Mouse (Mus musculus): ENCODE data around the gene Clcf1. TPM values are rescaled to one million over a fixed set of nuclear protein-coding genes. Genes with fewer than 3 reads are reported as not detected.

Clcf1 gene
- polyA plus RNA-seq, 1 experiment = not detected

DNA sequence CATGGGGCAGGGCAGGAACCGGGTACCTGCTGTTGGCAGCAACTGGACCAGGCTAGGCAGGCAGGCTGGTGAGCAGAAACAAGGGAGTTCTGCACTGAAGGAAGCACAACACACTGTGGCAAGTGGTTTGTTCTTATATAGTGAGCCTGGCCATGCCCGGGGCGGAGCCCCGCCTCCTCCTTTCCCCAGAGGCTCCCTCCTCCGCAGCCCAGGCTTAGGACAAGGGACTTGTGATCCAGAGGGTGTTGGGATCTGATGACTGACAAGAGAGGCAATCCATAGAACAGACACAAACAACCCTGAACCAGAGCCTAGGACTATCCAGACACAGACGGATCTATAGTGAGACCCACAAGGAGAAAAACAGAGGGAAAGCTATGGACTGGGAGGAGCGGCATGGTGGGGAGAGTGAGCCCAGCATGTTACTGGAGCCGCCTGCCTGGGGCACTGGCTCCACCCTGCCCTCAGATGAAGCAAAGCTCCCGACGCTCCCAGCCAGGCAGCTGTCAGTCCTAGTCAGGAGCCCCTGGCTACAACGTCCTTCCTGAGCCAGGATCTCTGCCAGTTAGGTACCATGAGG is 38.6 kb upstream of the Clcf1 start, which contains the start of gene Carns1:
Gene Carns1 (minus strand): TSS at position 112 of the 580 bp plus-strand sequence.
- Histone ChIP-seq H3K36me3 (ENCODE audit: control insufficient read depth) (no peaks in the 10 kb centered on the region), H3K27me3 (ENCODE audit: control insufficient read depth) (peaks cover 31% of the 10 kb centered on the region), H3K4me1 (ENCODE audit: control insufficient read depth) (peaks cover 29% of the 10 kb centered on the region), H3K9me3 (ENCODE audit: control insufficient read depth, low read length) (no peaks in the 10 kb centered on the region), H3K4me3 (replicated peaks) (no peak within 1 kb of the TSS)
- TF ChIP-seq TAL1 (IDR thresholded peaks at IDR 0.05; ENCODE audit: low read length) = no peak
- TF ChIP-seq GATA1 (IDR thresholded peaks at IDR 0.05; ENCODE audit: low read length) = no peak

GRCm38 (mm10) chr19:4180411-4180810 is 33.6 kb upstream of the Clcf1 start:
- peaks cover 17% of the 10 kb centered on the region for H3K27me3 ChIP-seq (ENCODE audit: control insufficient read depth)
- TF ChIP-seq GATA1 (IDR thresholded peaks at IDR 0.05; ENCODE audit: low read length) (no peak), TAL1 (IDR thresholded peaks at IDR 0.05; ENCODE audit: low read length) (no peak)
- H3K36me3 ChIP-seq (ENCODE audit: control insufficient read depth) = no peaks in the 10 kb centered on the region
- H3K4me3 ChIP-seq (replicated peaks) = no peak overlapping the region
- H3K9me3 ChIP-seq (ENCODE audit: control insufficient read depth, low read length) = no peaks in the 10 kb centered on the region
- H3K4me1 ChIP-seq (ENCODE audit: control insufficient read depth) = peaks cover 12% of the 10 kb centered on the region

DNA sequence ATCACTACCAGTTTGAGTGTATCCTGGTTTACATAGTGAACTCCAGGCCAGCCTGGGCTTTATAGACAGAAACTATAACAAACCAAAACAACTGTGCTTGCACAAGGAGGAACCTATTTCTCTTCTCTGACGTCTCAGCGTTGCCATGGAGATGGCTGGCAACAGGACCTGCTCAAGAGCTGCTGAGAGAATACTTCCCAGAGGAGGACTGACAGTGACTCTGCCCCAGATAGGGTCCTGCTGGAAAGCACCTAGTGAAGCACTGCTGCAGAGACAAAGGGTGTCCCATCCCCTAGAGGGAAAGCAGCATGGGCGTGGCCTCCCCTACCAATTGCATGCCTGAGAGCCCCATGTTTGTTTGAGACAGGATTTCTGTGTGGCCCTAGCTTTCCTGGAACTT is 32.1 kb upstream of the Clcf1 start:
- peaks cover 9% of the 10 kb centered on the region for H3K4me1 ChIP-seq (ENCODE audit: control insufficient read depth)
- no peaks in the 10 kb centered on the region for H3K9me3 ChIP-seq (ENCODE audit: control insufficient read depth, low read length)

DNA sequence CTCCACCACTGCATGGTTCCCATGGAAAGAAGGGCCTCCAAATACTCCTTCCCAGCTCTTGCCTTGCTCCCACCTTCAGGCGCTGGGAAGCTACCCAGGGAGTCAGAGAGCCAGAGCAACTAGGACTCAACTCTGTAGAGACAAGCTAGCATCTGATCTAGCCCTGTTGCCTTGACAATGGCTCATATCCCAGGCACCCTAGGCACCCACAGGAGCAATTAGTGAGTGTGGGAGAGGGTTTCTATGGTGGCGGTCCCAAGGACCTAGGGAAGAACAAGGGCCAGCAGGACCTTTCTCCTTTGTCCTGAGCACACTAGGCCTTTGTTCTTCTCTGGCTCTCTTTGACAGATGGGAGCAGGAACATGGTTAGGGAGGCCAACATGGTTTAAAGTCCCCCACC is 30.3 kb upstream of the Clcf1 start:
- H3K9me3 ChIP-seq (ENCODE audit: control insufficient read depth, low read length) = no peaks in the 10 kb centered on the region
- no peaks in the 10 kb centered on the region; the same call in 1 of the 2 replicates for H3K27me3 ChIP-seq (ENCODE audit: control insufficient read depth)
- peaks cover 13% of the 10 kb centered on the region for H3K4me1 ChIP-seq (ENCODE audit: control insufficient read depth)
- no peaks in the 10 kb centered on the region for H3K36me3 ChIP-seq (ENCODE audit: control insufficient read depth)
- H3K4me3 ChIP-seq (replicated peaks) = no peak overlapping the region
- no peak for TF ChIP-seq TAL1 (IDR thresholded peaks at IDR 0.05; ENCODE audit: low read length)
- no peak for TF ChIP-seq GATA1 (IDR thresholded peaks at IDR 0.05; ENCODE audit: low read length)

More for the DNA sequence above, 32.1 kb upstream of the Clcf1 start:
- TF ChIP-seq GATA1 (IDR thresholded peaks at IDR 0.05; ENCODE audit: low read length) = no peak
- TF ChIP-seq TAL1 (IDR thresholded peaks at IDR 0.05; ENCODE audit: low read length) = no peak
- Histone ChIP-seq H3K27me3 (ENCODE audit: control insufficient read depth) (peaks cover 6% of the 10 kb centered on the region), H3K4me3 (replicated peaks) (no peak overlapping the region), H3K36me3 (ENCODE audit: control insufficient read depth) (no peaks in the 10 kb centered on the region)

- H3K27me3 ChIP-seq (ENCODE audit: control insufficient read depth) = no peaks in the 10 kb centered on the region; the same call in 1 of the 2 replicates
- no peak overlapping the region for H3K4me3 ChIP-seq (replicated peaks)
- H3K36me3 ChIP-seq (ENCODE audit: control insufficient read depth) = no peaks in the 10 kb centered on the region
- TF ChIP-seq GATA1 (IDR thresholded peaks at IDR 0.05; ENCODE audit: low read length) = no peak
- H3K4me1 ChIP-seq (ENCODE audit: control insufficient read depth) = peaks cover 13% of the 10 kb centered on the region
- H3K9me3 ChIP-seq (ENCODE audit: control insufficient read depth, low read length) = no peaks in the 10 kb centered on the region
Observed at GRCm38 (mm10) chr19:4184976-4185975, 28.8 kb upstream of the Clcf1 start.

- H3K36me3 ChIP-seq (ENCODE audit: control insufficient read depth) = no peaks in the 10 kb centered on the region
- H3K4me3 ChIP-seq (replicated peaks) = no peak overlapping the region
- no peaks in the 10 kb centered on the region for H3K9me3 ChIP-seq (ENCODE audit: control insufficient read depth, low read length)
- peaks cover 28% of the 10 kb centered on the region for H3K4me1 ChIP-seq (ENCODE audit: control insufficient read depth)
- TF ChIP-seq TAL1 (IDR thresholded peaks at IDR 0.05; ENCODE audit: low read length) (no peak), GATA1 (IDR thresholded peaks at IDR 0.05; ENCODE audit: low read length) (no peak)
- no peaks in the 10 kb centered on the region; the same call in 1 of the 2 replicates for H3K27me3 ChIP-seq (ENCODE audit: control insufficient read depth)
Observed at GRCm38 (mm10) chr19:4187303-4187702, 26.7 kb upstream of the Clcf1 start.

DNA sequence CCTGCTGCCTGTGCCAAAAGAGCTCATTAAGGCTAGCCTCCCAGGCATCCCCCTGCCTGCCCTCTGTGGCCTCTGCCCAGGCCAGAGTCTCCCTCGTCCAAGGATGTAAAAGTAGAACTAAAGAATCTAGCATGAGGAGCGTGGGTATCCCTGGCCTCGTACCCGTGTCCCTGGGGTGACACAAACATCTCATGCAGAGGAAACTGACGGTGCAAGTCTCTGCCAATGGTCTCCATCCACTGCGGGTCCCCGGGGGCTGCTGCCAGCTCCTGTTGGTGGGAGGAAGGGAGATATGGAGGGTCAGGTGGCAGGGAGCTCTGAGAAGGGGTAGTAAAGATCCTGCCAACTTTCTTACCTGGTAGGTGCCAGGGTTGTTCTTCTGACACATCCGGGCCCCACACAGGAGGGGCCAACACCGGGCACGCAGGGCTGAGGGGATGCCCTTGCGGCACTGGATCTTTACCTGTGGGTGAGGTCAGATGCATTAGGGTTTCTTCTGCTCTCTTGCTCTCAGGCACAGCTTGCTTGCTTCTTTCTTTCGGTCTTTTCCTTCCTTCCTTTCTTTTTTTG is 24.9 kb upstream of the Clcf1 start:
- Histone ChIP-seq H3K4me1 (ENCODE audit: control insufficient read depth) (peaks cover 46% of the 10 kb centered on the region), H3K4me3 (replicated peaks) (no peak overlapping the region)

GRCm38 (mm10) chr19:4190831-4191334 is 23.2 kb upstream of the Clcf1 start, which contains the start of gene Tbc1d10c:
Tbc1d10c (minus strand) TSS chr19:4191284.
- H3K27me3 ChIP-seq (ENCODE audit: control insufficient read depth) = no peaks in the 10 kb centered on the region
- peak within 1 kb of the TSS; percentile 86 for H3K4me3 ChIP-seq (replicated peaks)
- TF ChIP-seq GATA1 (IDR thresholded peaks at IDR 0.05; ENCODE audit: low read length) (no peak), TAL1 (IDR thresholded peaks at IDR 0.05; ENCODE audit: low read length) (no peak)
- H3K9me3 ChIP-seq (ENCODE audit: control insufficient read depth, low read length) = no peaks in the 10 kb centered on the region
- peaks cover 30% of the 10 kb centered on the region for H3K36me3 ChIP-seq (ENCODE audit: control insufficient read depth)
- peaks cover 42% of the 10 kb centered on the region for H3K4me1 ChIP-seq (ENCODE audit: control insufficient read depth)

More for the DNA sequence above, 24.9 kb upstream of the Clcf1 start:
- peaks cover 12% of the 10 kb centered on the region for H3K36me3 ChIP-seq (ENCODE audit: control insufficient read depth)
- no peak for TF ChIP-seq GATA1 (IDR thresholded peaks at IDR 0.05; ENCODE audit: low read length)
- TF ChIP-seq TAL1 (IDR thresholded peaks at IDR 0.05; ENCODE audit: low read length) = no peak
- no peaks in the 10 kb centered on the region for H3K9me3 ChIP-seq (ENCODE audit: control insufficient read depth, low read length)
- no peaks in the 10 kb centered on the region; the same call in 1 of the 2 replicates for H3K27me3 ChIP-seq (ENCODE audit: control insufficient read depth)
